Mouse (Mus musculus): ENCODE results near the gene Aoc3.
"Not testable (repeated sequence)": the region's sequence is repeated elsewhere in the genome, so short reads cannot be mapped to it uniquely, and the experiment has no call there.

Gene Aoc3

GRCm38 (mm10) chr11:101328941-101329635 lies 1.3 kb upstream of the Aoc3 start:
- no peak for DNase-seq

DNA sequence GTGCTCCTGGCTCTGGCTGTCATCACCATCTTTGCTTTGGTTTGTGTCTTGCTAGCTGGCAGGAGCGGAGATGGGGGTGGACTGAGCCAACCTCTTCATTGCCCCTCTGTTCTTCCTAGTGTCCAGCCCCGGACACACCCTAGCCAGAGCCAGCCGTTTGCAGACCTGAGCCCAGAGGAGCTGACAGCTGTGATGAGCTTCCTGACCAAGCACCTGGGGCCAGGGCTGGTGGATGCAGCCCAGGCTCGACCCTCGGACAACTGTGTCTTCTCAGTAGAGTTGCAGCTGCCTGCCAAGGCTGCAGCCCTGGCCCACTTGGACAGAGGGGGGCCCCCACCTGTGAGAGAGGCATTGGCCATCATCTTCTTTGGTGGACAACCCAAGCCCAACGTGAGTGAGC lies 556 bp downstream of the Aoc3 start:
- DNase-seq, result not testable (repeated sequence)

- DNase-seq, result no peak
Measured at GRCm38 (mm10) chr11:101332537-101332936, 2.1 kb downstream of the Aoc3 start.

- no peak for DNase-seq
Measured at GRCm38 (mm10) chr11:101334023-101334422, 3.6 kb downstream of the Aoc3 start.

DNA sequence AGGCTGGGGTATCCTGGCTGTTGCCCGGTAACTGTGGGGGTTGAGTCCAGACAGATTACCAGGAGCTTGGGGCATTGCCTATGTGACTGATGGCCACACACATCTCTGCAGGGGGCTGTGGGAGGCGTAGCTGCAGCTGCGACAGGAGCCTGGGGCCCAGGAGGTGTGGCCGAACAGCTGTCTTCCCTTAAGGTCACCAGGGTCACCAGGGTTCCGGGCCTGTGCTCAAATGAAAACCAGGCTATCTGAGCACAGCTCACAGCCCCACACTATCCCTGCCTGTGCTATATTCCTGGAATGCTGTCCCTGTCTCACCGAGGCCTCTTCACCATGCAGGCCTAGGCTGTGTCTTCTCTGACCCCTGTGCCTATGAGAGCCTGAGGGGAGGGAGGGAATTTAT lies 4.1 kb downstream of the Aoc3 start:
- DNase-seq, result no peak

- DNase-seq, result peak in 1 of 2 experiments; percentile 26
Measured at GRCm38 (mm10) chr11:101335685-101336084, 5.3 kb downstream of the Aoc3 start.

DNA sequence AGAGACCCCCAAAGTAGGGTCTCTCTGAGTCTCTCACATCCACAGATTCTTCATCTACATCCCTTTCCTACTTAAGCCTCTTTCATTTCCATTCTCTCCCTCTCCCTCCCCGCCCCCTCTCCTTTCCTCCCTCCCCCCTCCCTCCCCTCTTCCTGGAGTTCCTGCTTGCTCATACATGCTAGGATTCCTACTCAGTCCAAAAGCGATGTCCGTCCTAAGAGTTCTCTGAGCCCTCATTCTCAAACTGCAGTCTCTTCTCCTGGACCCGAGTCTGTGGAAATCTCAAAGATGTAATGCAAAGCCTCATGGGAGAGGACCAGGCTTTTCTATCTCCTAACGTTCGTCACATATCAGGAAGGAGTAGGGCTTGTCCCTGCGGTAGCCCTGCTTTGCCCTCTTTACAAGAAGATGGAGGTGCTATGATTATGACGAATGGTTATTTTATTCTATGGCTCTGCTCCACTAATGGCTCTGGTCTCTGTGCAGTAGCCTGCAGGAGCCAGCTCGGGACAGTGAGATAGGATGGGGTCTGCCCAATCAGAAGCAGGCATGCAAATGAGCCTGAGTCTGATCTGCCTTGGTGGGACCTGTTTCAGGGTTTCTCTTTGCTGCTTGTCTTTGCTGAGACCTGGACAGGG lies 7.8 kb downstream of the Aoc3 start:
- DNase-seq, result no peak

GRCm38 (mm10) chr11:101347083-101347775 lies 16.8 kb downstream of the Aoc3 start:
- DNase-seq, result no peak

GRCm38 (mm10) chr11:101348774-101349173 lies 18.4 kb downstream of the Aoc3 start:
- no peak for DNase-seq

DNA sequence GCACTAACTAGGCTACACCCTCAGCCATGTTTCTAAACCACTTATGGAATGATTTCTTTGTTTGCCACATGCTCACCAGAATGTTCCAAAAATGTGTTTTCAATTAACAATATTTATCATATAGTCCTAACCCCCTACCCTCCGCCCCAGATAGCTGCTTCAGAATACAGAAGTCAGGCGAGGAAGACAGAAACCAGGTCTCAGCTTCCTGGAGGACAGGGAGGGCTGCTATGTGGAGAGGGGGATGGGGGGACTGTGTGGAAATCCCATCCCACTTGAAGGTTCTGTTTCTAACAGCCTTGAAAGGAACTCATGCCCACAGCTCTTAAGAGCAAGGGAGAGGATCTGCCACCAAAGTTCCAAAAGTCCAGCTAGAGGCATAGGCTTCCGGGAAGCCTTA lies 18.8 kb downstream of the Aoc3 start:
- no peak for DNase-seq

DNA sequence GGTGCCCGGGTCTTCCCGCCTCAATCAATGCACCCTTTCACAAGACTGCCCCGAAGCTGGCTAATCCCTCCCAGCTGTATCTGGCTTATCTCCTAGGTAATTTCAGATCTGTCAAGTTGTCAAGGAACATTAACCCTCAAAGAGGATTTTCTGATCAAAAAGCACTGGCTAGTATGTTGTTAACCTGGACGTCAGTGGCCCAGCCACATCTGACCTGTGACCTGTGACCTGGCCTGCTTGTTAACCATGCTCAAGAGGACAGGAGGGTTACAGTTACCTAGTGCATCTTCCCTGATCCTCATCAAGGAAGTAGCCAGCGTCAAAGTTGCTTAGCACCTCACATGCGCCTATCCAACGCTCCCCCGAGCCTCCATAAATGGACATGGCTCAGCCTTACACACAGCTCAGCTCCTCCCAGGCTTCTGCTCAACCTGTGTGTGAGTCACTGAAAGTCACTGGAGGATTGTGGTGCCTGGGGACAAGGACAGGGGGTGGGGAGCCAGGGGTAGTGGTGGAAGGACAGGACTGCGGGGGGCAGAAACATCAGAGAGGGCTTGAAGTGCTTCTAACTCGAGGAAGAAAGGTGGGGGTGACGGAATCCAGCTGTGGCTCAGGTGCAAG lies 20.8 kb downstream of the Aoc3 start:
- no peak for DNase-seq

DNA sequence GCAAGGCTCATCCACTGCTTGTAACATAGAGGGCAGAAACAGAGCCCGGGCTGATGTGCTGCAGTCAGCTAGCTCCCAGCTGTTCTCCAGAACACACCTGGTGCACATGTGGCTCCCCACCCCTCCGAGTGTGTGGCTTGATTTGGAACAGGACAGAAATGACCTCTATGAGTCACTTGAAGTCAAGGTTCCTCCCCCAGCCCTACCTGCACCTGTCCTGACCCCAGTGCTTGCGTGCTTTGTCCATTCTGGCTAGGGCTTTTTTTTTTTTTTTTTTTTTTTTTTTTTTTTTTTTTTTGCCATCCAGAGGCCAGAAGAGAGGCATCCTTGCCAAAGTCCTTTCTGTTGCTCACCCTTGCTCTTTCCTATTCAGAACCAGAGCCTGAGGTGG lies 21.3 kb downstream of the Aoc3 start:
- no peak for DNase-seq

GRCm38 (mm10) chr11:101353436-101353835 lies 23.0 kb downstream of the Aoc3 start:
- DNase-seq, result no peak

DNA sequence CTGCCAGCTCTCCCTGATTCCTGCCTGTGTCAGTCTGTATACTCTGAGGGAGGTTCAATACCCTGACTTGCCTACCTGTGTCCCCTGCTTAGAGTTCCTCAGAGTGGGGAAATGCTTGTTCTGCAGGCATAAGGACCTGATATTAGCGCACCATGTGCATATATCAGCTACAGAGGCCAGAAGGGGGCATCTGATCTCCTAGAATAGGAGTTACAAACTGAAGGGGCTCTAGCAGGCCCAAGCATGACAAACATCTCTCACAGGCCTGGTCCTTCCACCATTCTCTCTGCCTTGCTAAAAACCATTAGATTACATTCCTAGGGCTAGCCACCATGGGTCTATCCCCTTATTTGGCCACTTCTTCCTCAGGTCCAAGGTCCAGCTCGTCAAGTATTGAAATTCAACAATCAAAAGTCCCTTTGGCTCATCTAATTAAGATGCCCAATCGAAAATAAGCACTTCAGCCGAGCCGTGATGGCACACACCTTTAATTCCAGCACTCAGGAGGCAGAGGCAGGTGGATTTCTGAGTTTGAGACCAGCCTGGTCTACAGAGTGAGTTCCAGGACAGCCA lies 24.1 kb downstream of the Aoc3 start:
- DNase-seq, result no peak

- no peak for DNase-seq
Measured at GRCm38 (mm10) chr11:101355916-101356315, 25.5 kb downstream of the Aoc3 start.

- no peak for DNase-seq
Measured at GRCm38 (mm10) chr11:101357505-101358182, 27.2 kb downstream of the Aoc3 start.

DNA sequence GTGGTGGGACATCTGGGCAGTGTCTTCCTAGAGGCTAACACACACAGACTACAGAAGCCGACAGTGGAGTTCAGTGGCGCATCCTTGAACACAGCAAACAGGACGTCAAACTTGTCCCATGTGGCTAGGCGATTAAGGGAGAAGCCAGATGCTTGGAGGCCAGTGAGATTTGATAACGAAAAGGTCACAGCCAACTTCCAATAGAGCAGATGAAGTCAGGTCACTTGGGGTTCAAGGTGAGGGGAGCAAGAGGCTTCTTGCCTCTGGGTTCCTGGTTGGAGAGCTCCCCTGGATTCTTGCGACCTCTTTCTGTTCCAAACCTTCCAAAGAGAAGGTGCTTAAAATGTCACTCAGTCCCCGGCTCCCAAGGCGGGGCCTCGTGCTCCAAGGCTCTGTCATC lies 29.4 kb downstream of the Aoc3 start:
- no peak for DNase-seq

- peak; percentile 31 to 50 for DNase-seq
Measured at GRCm38 (mm10) chr11:101360651-101361113, 30.3 kb downstream of the Aoc3 start.

GRCm38 (mm10) chr11:101364531-101364931 lies 34.1 kb downstream of the Aoc3 start:
- no peak for DNase-seq

- no peak for DNase-seq
Measured at GRCm38 (mm10) chr11:101367326-101367935, 37.0 kb downstream of the Aoc3 start, which contains the start of gene G6pc. Gene G6pc (plus strand): TSS chr11:101367561.

- no peak for DNase-seq
Measured at GRCm38 (mm10) chr11:101370141-101370540, 39.7 kb downstream of the Aoc3 start.

DNA sequence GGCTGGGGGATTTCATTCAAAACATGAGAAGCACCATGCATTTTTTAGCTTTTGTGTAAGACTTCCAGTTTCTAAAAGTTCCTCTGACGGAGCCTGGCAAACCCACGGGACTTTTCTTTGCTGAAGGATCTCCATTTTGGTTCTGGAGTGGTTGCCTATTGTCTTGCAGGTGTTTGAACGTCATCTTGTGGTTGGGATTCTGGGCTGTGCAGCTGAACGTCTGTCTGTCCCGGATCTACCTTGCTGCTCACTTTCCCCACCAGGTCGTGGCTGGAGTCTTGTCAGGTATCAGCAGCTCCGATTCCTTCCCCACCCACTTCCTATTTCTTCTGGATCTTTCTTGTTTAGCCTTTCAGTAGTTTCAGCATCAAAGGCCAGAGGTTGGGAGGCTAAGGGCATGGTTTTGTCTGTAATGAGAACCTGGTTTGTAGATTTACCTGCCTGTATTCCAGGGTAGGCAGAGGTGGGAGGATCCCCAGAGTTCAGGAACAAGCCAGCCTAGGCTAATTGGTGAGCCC lies 44.1 kb downstream of the Aoc3 start:
- DNase-seq, result no peak

Data from thymus, postnatal 36 days (tissue).